Comparison of ENCODE assay signal across 20 mouse cellular contexts in genomic region chr8:91371995-91372394, GRCm38 (mm10). TPM values are rescaled to one million over a fixed set of nuclear protein-coding genes. Genes with fewer than 3 reads are reported as not detected.
DNase-seq lines count a peak whose midpoint lies in the region; ATAC-seq and TF ChIP-seq lines count a peak whose summit lies in the region.
"Had no signal": no experiment of that assay in that cellular context is flagged by ENCODE, and none has a peak within 500 bp of the region (broad histone marks: within the 10 kb centered on the region; RNA-seq: fewer than 3 reads in every experiment).

No protein-coding gene starts in this region.

- H3K36me3 ChIP-seq in heart, postnatal 0 days (replicated peaks; ENCODE audit: control insufficient read depth, insufficient read depth, low read length): no peaks in the 10 kb centered on the region
- H3K36me3 ChIP-seq: limb, embryonic 13.5 days had no signal

- peak; percentile 72 for ATAC-seq in heart, postnatal 0 days (ENCODE audit: insufficient read depth, low read depth)
- ATAC-seq in megakaryocyte-erythroid progenitor cell, adult 5-6 weeks (replicated peaks; ENCODE audit: low FRiP score, low TSS enrichment, poor library complexity, severe bottlenecking): no peak
- ATAC-seq: CD4-positive, CD25-positive, alpha-beta regulatory T cell, adult 4 months; forebrain, embryonic 14.5 days; intestine, embryonic 16.5 days had no signal

- peak overlapping the region; percentile 79 for H3K27ac ChIP-seq in gastrocnemius, adult 2 months
- H3K27ac ChIP-seq in heart, postnatal 0 days (ENCODE audit: low read depth): peak overlapping the region; percentile 58
- H3K27ac ChIP-seq: hindbrain, embryonic 14.5 days; kidney, postnatal 0 days; limb, embryonic 13.5 days had no signal

- intact Hi-C loops in gastrocnemius, adult 2 months (cut with DNase I): no loop called here
- intact Hi-C loops in left cerebral cortex, postnatal 4 days (cut with DNase I): loop anchor here (10.0 kb wide), 1 partner anchor 433 kb away; the partner anchor contains the start of gene Irx3

- no peak for TF ChIP-seq CTCF in gastrocnemius, adult 2 months (IDR thresholded peaks at IDR 0.05)
- no peak for TF ChIP-seq CTCF in heart, postnatal 0 days (IDR thresholded peaks at IDR 0.05; ENCODE audit: low read depth)

- no peak for TF ChIP-seq EP300 in heart, postnatal 0 days (IDR thresholded peaks at IDR 0.05; ENCODE audit: low read depth)

- DNase-seq in adrenal gland, postnatal 10 days: peak; percentile 29
- no peak for DNase-seq in adrenal gland, adult 2 months
- DNase-seq in gastrocnemius, adult 2 months: peak; percentile 73
- no peak for DNase-seq in gastrocnemius, adult 8-10 months (ENCODE audit: low spot score in 2 of 2)
- peak; percentile 65 for DNase-seq in heart, adult 8-10 months (ENCODE audit: low spot score)
- peak; percentile 61 for DNase-seq in heart, postnatal 0 days (ENCODE audit: low spot score)
- no peak for DNase-seq in left cerebral cortex, postnatal 4 days
- DNase-seq: lung, postnatal 10 days; retina, postnatal 1 day; right cerebral cortex, postnatal 4 days; thymus, postnatal 25 days had no signal

- H3K4me3 ChIP-seq in gastrocnemius, adult 2 months: peak overlapping the region; percentile 8; the same call in 1 of the 2 replicates
- no peak overlapping the region for H3K4me3 ChIP-seq in heart, postnatal 0 days (ENCODE audit: low read depth, low read length)
- H3K4me3 ChIP-seq: erythroblast, embryonic 14.5 days; limb, embryonic 13.5 days had no signal

- no peaks in the 10 kb centered on the region for H3K9me3 ChIP-seq in heart, postnatal 0 days (replicated peaks; ENCODE audit: control insufficient read depth, low read length)
- H3K9me3 ChIP-seq: G1E; limb, embryonic 13.5 days had no signal

- H3K4me2 ChIP-seq in heart, postnatal 0 days (ENCODE audit: low read depth, low read length): no peak overlapping the region
- H3K4me2 ChIP-seq: hindbrain, embryonic 14.5 days; limb, embryonic 13.5 days had no signal

- WGBS in heart, postnatal 0 days: 9% methylated on average over 4 of the region's 4 CpGs

- H3K27me3 ChIP-seq in heart, postnatal 0 days (ENCODE audit: control insufficient read depth, insufficient read depth, low read length): no peaks in the 10 kb centered on the region

- peaks cover 46% of the 10 kb centered on the region for H3K4me1 ChIP-seq in heart, postnatal 0 days (ENCODE audit: control insufficient read depth, insufficient read depth)

- H3K9ac ChIP-seq in heart, postnatal 0 days (replicated peaks; ENCODE audit: low read depth, low read length): no peak overlapping the region
- H3K9ac ChIP-seq: hindbrain, embryonic 14.5 days; limb, embryonic 13.5 days had no signal

RNA-seq across cellular contexts. Expression of gene Fto, which starts 58.7 kb away (rescaled TPM):
- total RNA-seq in adrenal gland, postnatal 10 days (2021): 10 to 100 TPM; 64.6 to 79.4 TPM
- 10 to 100 TPM; 74.8 to 77.1 TPM for total RNA-seq in adrenal gland, adult 2 months (2021)
- polyA plus RNA-seq in adrenal gland, adult 2 months (2012; rRNA removed): 19.2 and 22.0 TPM in 2 replicates
- 10 to 100 TPM; 81.7 to 85.5 TPM for total RNA-seq in gastrocnemius, adult 2 months (2021)
- 10 to 100 TPM; 71.1 to 83.2 (median 80.8) TPM for total RNA-seq in gastrocnemius, adult 8-10 months (2022)
- total RNA-seq in heart, adult 8-10 months (2022): 10 to 100 TPM; 59.3 to 70.7 (median 65.1) TPM
- total RNA-seq in heart, postnatal 0 days (2014; rRNA removed; ENCODE audit: low replicate concordance): 43.9 and 50.6 TPM in 2 replicates
- polyA plus RNA-seq in heart, postnatal 0 days (2015; fragmentation: Nextera tagmentation; extraction: Ambion mirVana): 39.3 and 41.1 TPM in 2 replicates
- total RNA-seq in megakaryocyte-erythroid progenitor cell, adult 5-6 weeks (2014; fragmentation: Nextera tagmentation): 52.5 and 53.8 TPM in 2 replicates
- total RNA-seq in megakaryocyte-erythroid progenitor cell, adult 5-6 weeks (2017): 22.2 and 24.6 TPM in 2 replicates
- 100 to 1,000 TPM; 121 to 133 TPM for total RNA-seq in left cerebral cortex, postnatal 4 days (2021)

RNA-seq across cellular contexts. Expression of gene Rpgrip1l, which starts 58.9 kb away (rescaled TPM):
- total RNA-seq in adrenal gland, postnatal 10 days (2021): 1 to 10 TPM; 5.8 to 6.2 TPM
- 1 to 10 TPM; 7.2 to 8.1 TPM for total RNA-seq in adrenal gland, adult 2 months (2021)
- polyA plus RNA-seq in adrenal gland, adult 2 months (2012; rRNA removed): 0.27 and 0.28 TPM in 2 replicates
- 1 to 10 TPM; 2.0 to 2.3 TPM for total RNA-seq in gastrocnemius, adult 2 months (2021)
- total RNA-seq in gastrocnemius, adult 8-10 months (2022): 1 to 10 TPM; 1.2 to 2.6 (median 2.3) TPM
- 1 to 10 TPM; 3.4 to 5.3 (median 4.2) TPM for total RNA-seq in heart, adult 8-10 months (2022)
- total RNA-seq in heart, postnatal 0 days (2014; rRNA removed; ENCODE audit: low replicate concordance): 3.6 and 4.1 TPM in 2 replicates
- polyA plus RNA-seq in heart, postnatal 0 days (2015; fragmentation: Nextera tagmentation; extraction: Ambion mirVana): 4.3 and 4.7 TPM in 2 replicates
- total RNA-seq in megakaryocyte-erythroid progenitor cell, adult 5-6 weeks (2014; fragmentation: Nextera tagmentation): 5.1 and 5.5 TPM in 2 replicates
- 8.6 and 9.1 TPM in 2 replicates for total RNA-seq in megakaryocyte-erythroid progenitor cell, adult 5-6 weeks (2017)
- 10 to 100 TPM; 19.9 to 23.9 TPM for total RNA-seq in left cerebral cortex, postnatal 4 days (2021)

Comparison
In these comparisons a context has a peak if more than half of its experiments do, and no peak if none do; other contexts are left out.
1. DNase-seq: peak in adrenal gland, postnatal 10 days (single experiment), gastrocnemius, adult 2 months (single experiment), heart, adult 8-10 months (single experiment) and heart, postnatal 0 days (single experiment); none in adrenal gland, adult 2 months (single experiment), gastrocnemius, adult 8-10 months (0 of 2) and left cerebral cortex, postnatal 4 days (single experiment).